Mouse (Mus musculus) CH12.LX (cell line): Measurements from ENCODE around the gene Cd200r4. TPM values are rescaled to one million over a fixed set of nuclear protein-coding genes. Genes with fewer than 3 reads are reported as not detected.

ENCODE experiments used
- DNase-seq: peaks from one replicate; pipeline ENCODE4 v3.0.0-alpha.2; 2013; ENCODE audit errors: extremely low read depth
- H3K27ac ChIP-seq: 2 replicates; pipeline ENCODE4 v1.5.1; 2012; ENCODE audit warnings: low read depth, mild to moderate bottlenecking, control low read depth, moderate library complexity; ENCODE audit not compliant: insufficient read depth
- H3K27me3 ChIP-seq: replicated peaks from 2 replicates; pipeline ENCODE3; 2012; ENCODE audit warnings: inconsistent platforms
- H3K36me3 ChIP-seq, 2 experiments: replicated peaks in 1 of 2; 2 replicates each; pipeline versions ENCODE3 to v1.6.1; 2012; ENCODE audit warnings: inconsistent platforms in 1 of 2, low read length in 1 of 2, mild to moderate bottlenecking in 1 of 2, mixed read lengths in 1 of 2, moderate library complexity in 1 of 2; ENCODE audit not compliant: control insufficient read depth in 1 of 2, insufficient read depth in 1 of 2
- H3K4me1 ChIP-seq, 2 experiments: 2 replicates each; pipeline ENCODE4 v1.6.1; 2012; ENCODE audit warnings: inconsistent platforms in 1 of 2, moderate library complexity in 1 of 2; ENCODE audit not compliant: insufficient read depth in 2 of 2, control insufficient read depth in 1 of 2
- H3K4me2 ChIP-seq: 2 replicates; pipeline ENCODE4 v1.6.1; 2012; ENCODE audit warnings: low read depth, mild to moderate bottlenecking, control low read depth; ENCODE audit not compliant: poor library complexity, insufficient read depth, severe bottlenecking
- H3K4me3 ChIP-seq, 3 experiments: fragments of 150-350 bp in 1 of 3; sonication (generic) in 1 of 3; replicated peaks in 1 of 3; 2 replicates each; pipeline versions ENCODE3 to v1.5.1; 2011 to 2012; ENCODE audit warnings: low read depth in 2 of 3, low read length in 2 of 3, mild to moderate bottlenecking in 2 of 3, moderate library complexity in 2 of 3, control low read depth in 1 of 3, improper control_type of control experiment in 1 of 3, inconsistent platforms in 1 of 3, mixed read lengths in 1 of 3; ENCODE audit not compliant: poor library complexity in 1 of 3
- H3K79me2 ChIP-seq: replicated peaks from 2 replicates; pipeline ENCODE4 v1.6.1; 2012; ENCODE audit warnings: mild to moderate bottlenecking, moderate library complexity; ENCODE audit not compliant: control insufficient read depth, poor library complexity, insufficient read depth, severe bottlenecking; ENCODE audit errors: extremely low read depth
- H3K9ac ChIP-seq: 2 replicates; pipeline ENCODE4 v1.6.1; 2012; ENCODE audit warnings: low read depth, mild to moderate bottlenecking, control low read depth, moderate library complexity; ENCODE audit not compliant: insufficient read depth
- H3K9me3 ChIP-seq: replicated peaks from 2 replicates; pipeline ENCODE3; 2012; ENCODE audit warnings: low read length, inconsistent platforms, mixed read lengths
- BHLHE40 ChIP-seq: IDR thresholded peaks from 2 replicates; pipeline ENCODE4 v1.6.1; 2011; ENCODE audit warnings: mild to moderate bottlenecking, low read depth, low read length, improper control_type of control experiment
- CHD2 ChIP-seq: IDR thresholded peaks from 2 replicates; pipeline ENCODE4 v1.6.1; 2011; ENCODE audit warnings: low read length, improper control_type of control experiment
- EP300 ChIP-seq: IDR thresholded peaks from 2 replicates; pipeline ENCODE4 v1.6.1; 2011; ENCODE audit warnings: low read length, improper control_type of control experiment
- ETS1 ChIP-seq: conservative IDR thresholded peaks from 2 replicates; pipeline ENCODE4 v1.6.1; 2012; ENCODE audit warnings: low read depth, mild to moderate bottlenecking, inconsistent platforms, low read length, improper control_type of control experiment, moderate library complexity
- IRF4 ChIP-seq: IDR thresholded peaks from 2 replicates; pipeline ENCODE4 v1.6.1; 2014; ENCODE audit warnings: low read depth, mild to moderate bottlenecking, inconsistent platforms, low read length, improper control_type of control experiment
- KAT2A ChIP-seq: IDR thresholded peaks from 2 replicates; pipeline ENCODE4 v1.6.1; 2012; ENCODE audit warnings: low read length, improper control_type of control experiment, inconsistent platforms; ENCODE audit not compliant: insufficient replicate concordance
- MAFK ChIP-seq: IDR thresholded peaks from 2 replicates; pipeline ENCODE4 v1.6.1; 2011; ENCODE audit warnings: low read length, improper control_type of control experiment; ENCODE audit not compliant: insufficient replicate concordance
- MAX ChIP-seq: IDR thresholded peaks from 2 replicates; pipeline ENCODE4 v1.6.1; 2011; ENCODE audit warnings: low read length, improper control_type of control experiment
- MYC ChIP-seq: IDR thresholded peaks from 2 replicates; pipeline ENCODE4 v1.6.1; 2011; ENCODE audit warnings: low read depth, mild to moderate bottlenecking, improper control_type of control experiment, low read length
- NRF1 ChIP-seq: IDR thresholded peaks from 2 replicates; pipeline ENCODE4 v1.6.1; 2014; ENCODE audit warnings: low read depth, mild to moderate bottlenecking, inconsistent platforms, low read length, improper control_type of control experiment, moderate library complexity
- POLR2A ChIP-seq: IDR thresholded peaks from 2 replicates; pipeline ENCODE4 v1.6.1; 2011; ENCODE audit warnings: low read depth, mild to moderate bottlenecking, improper control_type of control experiment, low read length
- POLR2AphosphoS2 ChIP-seq: IDR thresholded peaks from 2 replicates; pipeline ENCODE4 v1.6.1; 2011; ENCODE audit warnings: low read depth, low read length, improper control_type of control experiment
- SIN3A ChIP-seq: IDR thresholded peaks from 2 replicates; pipeline ENCODE4 v1.6.1; 2012; ENCODE audit warnings: low read length, improper control_type of control experiment, inconsistent platforms
- TBP ChIP-seq: conservative IDR thresholded peaks from 2 replicates; pipeline ENCODE4 v1.6.1; 2011; ENCODE audit warnings: low read depth, low read length, improper control_type of control experiment
- USF1 ChIP-seq: IDR thresholded peaks from 2 replicates; pipeline ENCODE4 v1.6.1; 2014; ENCODE audit warnings: low read depth, mild to moderate bottlenecking, inconsistent platforms, low read length, improper control_type of control experiment
- ZC3H11A ChIP-seq: IDR thresholded peaks from 2 replicates; pipeline ENCODE4 v1.6.1; 2012; ENCODE audit warnings: low read depth, mild to moderate bottlenecking, inconsistent platforms, low read length, improper control_type of control experiment
- dilution Hi-C: fragments of 300-500 bp; cut with MboI; formaldehyde crosslinking; loops from 2 replicates; pipeline ENCODE4 v1.14.3; 2020; ENCODE audit warnings: low sequenced_read_pairs; ENCODE audit not compliant: extremely low pct_unique_long_range_greater_than_20kb, extremely low pct_ligation_motif_present
- in situ Hi-C: fragments of 300-500 bp; cut with MboI; formaldehyde crosslinking; loops from 3 replicates; pipeline ENCODE4 v1.14.3; 2019; ENCODE audit warnings: low sequenced_read_pairs, low pct_ligation_motif_present, low pct_unique_long_range_greater_than_20kb, mixed read lengths
- polyA plus RNA-seq: library from polyadenylated mRNA; unstranded; fragments of >175 nt; gene quantifications from 2 replicates; pipeline ENCODE4 v1.2.1, GENCODE M21; 2012; ENCODE audit warnings: low read depth; ENCODE audit not compliant: insufficient read length
- total RNA-seq, 2 experiments: library from RNA; depleted of rRNA; stranded (reverse); fragments of 300-350 nt in 1 of 2; fragments of >200 nt in 1 of 2; gene quantifications; 2 replicates each; pipeline ENCODE4 v1.2.3; 2012 to 2014

Gene Cd200r4
- total and polyA plus RNA-seq, 3 experiments = 0.59 to 0.89 (median 0.76) TPM

- TF ChIP-seq BHLHE40 = peak; percentile 79
- TF ChIP-seq KAT2A = no peak
- TF ChIP-seq ETS1 = peak; percentile 48; the same call in 1 of the 2 replicates
- peak; percentile 73 for TF ChIP-seq EP300
- TF ChIP-seq SIN3A = no peak
- no peak for TF ChIP-seq USF1
- peak; percentile 50; the same call in 1 of the 2 replicates for TF ChIP-seq IRF4
- 0 out of 2 replicates have a peak, but pooled peaks have one; percentile 36 for TF ChIP-seq MYC
- TF ChIP-seq POLR2A = peak; percentile 37; the same call in 1 of the 2 replicates
- TF ChIP-seq TBP = 0 out of 2 replicates have a peak, but pooled peaks have one; percentile 31
- peak; percentile 29; the same call in 1 of the 2 replicates for TF ChIP-seq MAX
- peak; percentile 83 for TF ChIP-seq MAFK
- 0 out of 2 replicates have a peak overlapping the region, but pooled peaks have one; percentile 3 for H3K27ac ChIP-seq
Measured at GRCm38 (mm10) chr16:44778538-44779147, 32.9 kb upstream of the Cd200r4 start.

GRCm38 (mm10) chr16:44779494-44779893 lies 32.0 kb upstream of the Cd200r4 start:
- Histone ChIP-seq H3K27ac (no peak overlapping the region), H3K36me3 (no peaks in the 10 kb centered on the region), H3K4me2 (peak overlapping the region; percentile 72; the same call in 1 of the 2 replicates), H3K4me3 (no peak overlapping the region), H3K4me1 (no peaks in the 10 kb centered on the region; a peak in 1 of 4 replicates), H3K27me3 (no peaks in the 10 kb centered on the region), H3K9me3 (no peaks in the 10 kb centered on the region), H3K79me2 (no peaks in the 10 kb centered on the region), H3K9ac (no peak overlapping the region; the same call in 1 of the 2 replicates)
- DNase-seq = no peak
- TF ChIP-seq ETS1 (no peak), SIN3A (0 out of 2 replicates have a peak, but pooled peaks have one; percentile 29), POLR2A (no peak), CHD2 (0 out of 2 replicates have a peak, but pooled peaks have one; percentile 21), ZC3H11A (no peak), NRF1 (no peak), KAT2A (no peak), POLR2AphosphoS2 (no peak)
- dilution Hi-C loops (no loop called here), in situ Hi-C loops (no loop called here)

More at GRCm38 (mm10) chr16:44778538-44779147, 32.9 kb upstream of the Cd200r4 start:
- H3K36me3 ChIP-seq = no peaks in the 10 kb centered on the region
- dilution Hi-C loops = no loop called here
- H3K9ac ChIP-seq = peak overlapping the region; percentile 3
- no peaks in the 10 kb centered on the region for H3K9me3 ChIP-seq
- H3K79me2 ChIP-seq = no peaks in the 10 kb centered on the region
- no peaks in the 10 kb centered on the region for H3K27me3 ChIP-seq
- H3K4me3 ChIP-seq = peak overlapping the region in 2 of 3 experiments; percentile 1 to 10
- peak; percentile 64 for DNase-seq
- H3K4me2 ChIP-seq = peak overlapping the region; percentile 63
- in situ Hi-C loops = no loop called here
- H3K4me1 ChIP-seq = peaks cover 0 to 7% of the 10 kb centered on the region in 2 experiments; a peak in 1 of 4 replicates
